Mouse (Mus musculus) ES-Bruce4 (cell line): ENCODE results near the gene Hbb-bt. TPM values are rescaled to one million over a fixed set of nuclear protein-coding genes. Genes with fewer than 3 reads are reported as not detected.
"Not testable (repeated sequence)": the region's sequence is repeated elsewhere in the genome, so short reads cannot be mapped to it uniquely, and the experiment has no call there.

ENCODE experiments used
- H3K27ac ChIP-seq: 2 replicates; pipeline ENCODE4 v1.5.1; 2012; ENCODE audit warnings: low read length, inconsistent platforms; ENCODE audit not compliant: insufficient read depth
- H3K27me3 ChIP-seq: 2 replicates; pipeline ENCODE4 v1.6.1; 2012; ENCODE audit warnings: mild to moderate bottlenecking, low read length, inconsistent platforms; ENCODE audit not compliant: control insufficient read depth, poor library complexity, insufficient read depth, severe bottlenecking
- H3K36me3 ChIP-seq: 2 replicates; pipeline ENCODE4 v1.6.1; 2012; ENCODE audit warnings: inconsistent platforms, mild to moderate bottlenecking, low read length, moderate library complexity; ENCODE audit not compliant: control insufficient read depth, poor library complexity, insufficient read depth, severe bottlenecking
- H3K4me1 ChIP-seq: one replicate; pipeline ENCODE4 v1.8.1; 2011; ENCODE audit warnings: low read length; ENCODE audit not compliant: control insufficient read depth, insufficient read depth
- H3K4me3 ChIP-seq: 2 replicates; pipeline ENCODE4 v1.5.1; 2011; ENCODE audit warnings: low read depth, mild to moderate bottlenecking, low read length
- H3K9ac ChIP-seq: 2 replicates; pipeline ENCODE4 v1.6.1; 2012; ENCODE audit warnings: low read depth, mild to moderate bottlenecking, inconsistent platforms; ENCODE audit not compliant: poor library complexity, severe bottlenecking
- H3K9me3 ChIP-seq: replicated peaks from 2 replicates; pipeline ENCODE4 v1.6.1; 2012; ENCODE audit warnings: mild to moderate bottlenecking, low read length, inconsistent platforms; ENCODE audit not compliant: control insufficient read depth, poor library complexity, insufficient read depth, severe bottlenecking
- CTCF ChIP-seq: IDR thresholded peaks from one replicate; pipeline ENCODE4 v1.8.1; 2011; ENCODE audit warnings: low read depth, low read length
- EP300 ChIP-seq: IDR thresholded peaks from 2 replicates; pipeline ENCODE4 v1.6.1; 2011; ENCODE audit warnings: low read depth, low read length; ENCODE audit not compliant: insufficient read depth
- POLR2A ChIP-seq: IDR thresholded peaks from one replicate; pipeline ENCODE4 v1.8.1; 2011; ENCODE audit warnings: low read length; ENCODE audit not compliant: insufficient read depth
- polyA plus RNA-seq: library from polyadenylated mRNA; stranded (reverse); fragments of >200 nt; gene quantifications from 2 replicates; pipeline ENCODE4 v1.2.4, GENCODE M21; 2011; ENCODE audit warnings: low read depth; ENCODE audit not compliant: missing spikeins, insufficient read depth, insufficient read length

Hbb-bt gene
- polyA plus RNA-seq, 1 experiment = 2.2 TPM

DNA sequence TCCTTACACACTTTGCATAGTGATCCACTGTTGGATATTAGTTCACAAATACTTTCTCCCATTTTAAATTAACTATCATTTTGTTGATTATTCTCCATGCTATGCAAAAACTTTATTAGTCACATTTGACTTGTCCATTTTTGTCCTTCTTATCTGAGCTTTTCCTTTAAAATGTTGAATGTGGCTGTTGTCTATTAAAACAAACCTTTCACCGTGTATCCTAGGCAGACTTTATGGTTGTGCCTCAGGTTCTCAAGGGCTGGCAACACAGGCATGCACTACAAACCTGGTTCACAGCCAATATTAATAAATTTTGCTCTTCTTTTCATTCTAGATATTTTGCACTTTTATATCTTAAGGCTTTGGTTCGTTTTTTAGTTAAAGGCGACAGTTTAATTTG lies 3.0 kb downstream of the Hbb-bt start:
- Histone ChIP-seq H3K36me3 (no peaks in the 10 kb centered on the region), H3K4me1 (no peaks in the 10 kb centered on the region), H3K4me3 (no peak overlapping the region), H3K9me3 (no peaks in the 10 kb centered on the region), H3K9ac (no peak overlapping the region), H3K27me3 (no peaks in the 10 kb centered on the region), H3K27ac (no peak overlapping the region)
- no peak for TF ChIP-seq POLR2A
- TF ChIP-seq CTCF = no peak
- TF ChIP-seq EP300 = no peak

GRCm38 (mm10) chr7:103810296-103810695 lies 3.5 kb downstream of the Hbb-bt start:
- TF ChIP-seq EP300 (no peak), CTCF (no peak), POLR2A (no peak)
- no peaks in the 10 kb centered on the region for H3K36me3 ChIP-seq
- H3K4me1 ChIP-seq = no peaks in the 10 kb centered on the region
- H3K9me3 ChIP-seq = no peaks in the 10 kb centered on the region
- H3K9ac ChIP-seq = no peak overlapping the region
- H3K27me3 ChIP-seq = no peaks in the 10 kb centered on the region
- H3K4me3 ChIP-seq = no peak overlapping the region
- no peak overlapping the region for H3K27ac ChIP-seq

DNA sequence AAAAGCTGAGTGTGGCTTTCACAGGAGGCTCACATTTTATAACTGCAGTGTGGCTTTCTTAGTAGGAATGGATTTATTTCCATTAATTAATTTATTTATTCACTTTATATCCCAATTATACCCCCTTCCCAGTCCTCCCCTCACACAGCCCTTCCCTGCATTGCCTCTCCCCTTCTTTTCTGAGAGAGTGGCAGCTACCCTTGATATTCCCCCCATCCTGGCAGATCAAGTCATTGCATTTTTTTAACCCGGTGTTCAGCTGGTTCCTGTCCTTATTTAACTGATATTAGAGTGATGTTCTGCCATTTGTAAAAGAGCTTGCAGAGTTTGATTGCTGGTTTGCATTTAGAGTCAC lies 4.0 kb downstream of the Hbb-bt start:
- no peak overlapping the region for H3K4me3 ChIP-seq
- H3K4me1 ChIP-seq = no peaks in the 10 kb centered on the region
- no peaks in the 10 kb centered on the region for H3K36me3 ChIP-seq
- no peaks in the 10 kb centered on the region for H3K9me3 ChIP-seq
- no peak overlapping the region for H3K9ac ChIP-seq
- TF ChIP-seq CTCF (no peak), POLR2A (no peak), EP300 (no peak)
- no peaks in the 10 kb centered on the region for H3K27me3 ChIP-seq
- H3K27ac ChIP-seq = no peak overlapping the region

DNA sequence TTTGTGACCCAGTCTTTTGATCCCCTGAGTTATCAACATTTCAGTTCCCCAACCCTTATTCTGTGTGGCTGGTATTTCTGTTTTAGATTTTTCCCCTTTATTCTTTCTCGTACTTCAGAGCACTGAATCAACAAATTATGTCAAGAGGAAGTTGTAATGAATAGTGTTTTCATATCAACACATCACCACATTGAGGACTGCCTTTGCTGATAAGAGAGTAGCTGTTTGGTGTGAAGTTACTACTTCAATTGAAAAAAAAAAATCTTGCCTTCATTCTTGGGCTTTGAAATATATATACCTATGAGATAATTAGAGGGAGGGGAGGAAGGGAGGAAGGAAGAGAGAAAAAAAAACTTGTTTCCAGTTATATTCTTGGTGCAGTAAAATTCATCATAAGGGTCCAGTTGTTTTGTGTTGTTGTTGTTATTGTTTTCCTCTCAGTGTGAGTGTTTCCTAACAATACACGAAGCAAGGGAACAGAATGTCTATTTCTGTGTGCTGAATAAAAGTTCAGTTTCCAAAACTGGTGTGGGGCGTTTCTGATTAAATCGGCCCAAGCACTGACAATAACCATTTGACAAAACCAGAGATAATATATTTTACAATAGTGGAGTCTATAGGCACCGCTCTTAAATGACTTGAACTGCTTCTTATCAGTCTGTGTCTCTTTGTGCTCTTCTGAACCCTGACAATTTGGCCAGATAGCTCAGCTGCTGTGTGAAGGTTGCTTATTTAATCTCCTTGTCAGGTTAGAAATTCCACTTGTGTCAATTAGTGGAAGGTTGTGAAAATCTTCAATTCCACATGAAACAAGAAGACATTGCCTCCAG lies 4.6 kb downstream of the Hbb-bt start:
- Histone ChIP-seq H3K36me3 (no peaks in the 10 kb centered on the region), H3K9ac (no peak overlapping the region), H3K4me1 (no peaks in the 10 kb centered on the region), H3K27ac (no peak overlapping the region), H3K4me3 (no peak overlapping the region), H3K9me3 (no peaks in the 10 kb centered on the region), H3K27me3 (no peaks in the 10 kb centered on the region)
- no peak for TF ChIP-seq EP300
- no peak for TF ChIP-seq POLR2A
- no peak for TF ChIP-seq CTCF

- H3K4me1 ChIP-seq, H3K4me3 ChIP-seq, H3K9me3 ChIP-seq, H3K27ac ChIP-seq, H3K27me3 ChIP-seq, H3K36me3 ChIP-seq, H3K9ac ChIP-seq: not testable (repeated sequence)
Measured at GRCm38 (mm10) chr7:103808120-103808519, 5.7 kb downstream of the Hbb-bt start.

DNA sequence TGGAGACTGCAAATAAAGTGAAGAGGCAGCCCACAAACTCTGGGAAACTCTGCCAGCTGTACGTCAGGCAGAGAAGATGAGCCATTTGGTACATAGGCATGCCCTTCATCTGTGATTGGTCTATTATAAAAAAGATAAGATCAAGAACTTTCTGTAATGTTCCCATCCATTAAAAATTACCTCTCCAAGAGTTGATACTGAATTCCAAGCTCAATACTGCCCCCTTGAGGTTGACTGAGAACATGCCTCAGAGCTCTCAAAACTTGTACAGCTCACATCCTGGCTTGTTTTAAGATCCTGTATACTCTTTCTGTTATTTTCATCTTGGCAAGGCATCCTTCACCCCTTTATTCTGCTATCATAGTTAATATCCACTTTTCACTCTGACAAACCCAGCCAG lies 6.9 kb downstream of the Hbb-bt start:
- no peak overlapping the region for H3K4me3 ChIP-seq
- TF ChIP-seq CTCF (peak; percentile 22), POLR2A (no peak)
- H3K36me3 ChIP-seq = no peaks in the 10 kb centered on the region
- H3K27ac ChIP-seq = no peak overlapping the region
- H3K9me3 ChIP-seq = no peaks in the 10 kb centered on the region
- H3K4me1 ChIP-seq = no peaks in the 10 kb centered on the region
- no peaks in the 10 kb centered on the region for H3K27me3 ChIP-seq
- no peak overlapping the region for H3K9ac ChIP-seq
